Mouse (Mus musculus): ENCODE measurements around the gene Tbk1. TPM values are rescaled to one million over a fixed set of nuclear protein-coding genes. Genes with fewer than 3 reads are reported as not detected.

Tbk1 gene
- total and polyA plus RNA-seq, 3 experiments = 29.5 to 46.0 (median 44.0) TPM

DNA sequence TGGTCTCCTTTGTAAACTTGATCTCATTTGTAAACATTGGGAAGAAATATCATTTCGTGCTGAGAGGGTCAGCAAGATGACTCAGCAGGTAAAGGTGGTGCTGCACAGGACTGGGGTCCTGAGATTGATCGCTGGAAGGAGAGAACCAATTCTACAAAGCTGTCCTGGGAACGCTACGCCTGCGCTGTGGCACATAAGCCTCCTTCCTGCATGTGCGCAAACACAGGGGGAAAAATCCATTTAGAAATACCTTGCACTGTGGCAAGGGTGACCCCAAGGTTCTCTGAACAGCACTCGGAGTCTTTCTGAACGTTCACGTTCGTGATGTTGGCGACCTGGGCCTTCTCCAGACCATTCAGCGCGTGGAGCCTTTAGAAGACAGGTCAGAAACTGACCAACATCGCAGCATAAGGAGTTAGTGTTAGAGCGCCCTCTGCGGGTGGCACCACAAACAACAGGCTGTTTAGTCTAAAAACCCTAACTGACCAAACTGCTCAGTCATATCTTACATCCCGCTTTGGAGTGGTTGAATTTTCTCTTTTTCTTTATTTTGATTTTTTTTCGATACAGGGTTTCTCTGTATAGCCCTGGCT, 70.5 kb downstream of the Tbk1 start (continued):
- peak; percentile 35; the same call in 1 of the 2 replicates for TF ChIP-seq BHLHE40 (IDR thresholded peaks at IDR 0.05; ENCODE audit: low read depth, low read length)
- no peak; the same call in none of the 2 replicates for TF ChIP-seq RAD21 (IDR thresholded peaks at IDR 0.05; ENCODE audit: low read depth, low read length)
- TF ChIP-seq POLR2A (IDR thresholded peaks at IDR 0.05; ENCODE audit: low read depth, low read length) = no peak
- no peak for TF ChIP-seq TBP (conservative IDR thresholded peaks at IDR 0.05; ENCODE audit: low read depth, low read length)
- no peak for TF ChIP-seq MAX (IDR thresholded peaks at IDR 0.05; ENCODE audit: low read length)
- no peak for TF ChIP-seq JUN (IDR thresholded peaks at IDR 0.05; ENCODE audit: insufficient read depth, low read depth, low read length)

DNA sequence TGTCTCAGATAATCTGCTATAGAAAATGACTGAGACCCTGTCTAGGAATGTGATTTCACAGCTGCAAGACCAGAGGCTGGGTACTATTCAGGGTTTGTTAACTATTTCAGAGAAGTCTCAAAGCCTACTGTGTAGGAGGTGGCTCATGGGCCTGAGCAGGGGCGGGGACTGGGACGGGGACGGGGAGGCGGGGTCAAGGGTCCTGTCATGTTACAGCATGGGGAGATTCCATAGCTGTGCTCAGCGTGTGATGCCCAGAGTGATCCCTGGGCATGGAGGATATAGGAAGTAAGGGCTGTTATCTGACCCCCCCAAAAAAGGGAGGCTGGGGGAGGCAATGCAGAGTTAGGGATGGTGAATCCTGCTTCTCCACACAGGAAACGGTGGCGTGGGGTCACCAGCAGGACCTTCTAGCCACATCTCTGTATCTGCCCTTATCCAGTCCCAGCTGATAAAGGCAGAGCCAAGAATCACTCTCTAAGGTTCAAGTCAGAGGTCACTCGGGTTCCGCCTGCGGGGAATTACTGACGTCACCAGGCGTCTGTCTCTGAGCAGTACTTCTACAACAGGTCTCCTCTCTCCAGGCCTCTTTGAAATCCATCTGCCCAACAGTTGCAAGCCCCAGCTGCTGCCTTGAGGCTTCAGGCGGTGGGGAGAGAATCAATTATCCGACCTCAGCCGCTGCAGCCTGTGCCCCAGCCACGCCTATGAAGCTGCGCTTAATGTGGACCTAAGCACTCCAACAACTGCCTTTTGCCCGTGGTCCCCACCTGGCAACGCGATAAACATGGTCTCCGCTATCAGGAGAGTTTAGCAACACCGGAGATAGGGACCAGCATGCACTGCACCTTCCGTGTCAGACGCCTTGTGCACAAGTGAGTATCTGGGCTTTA, 76.6 kb downstream of the Tbk1 start:
- H3K9me3 ChIP-seq (replicated peaks; ENCODE audit: low read length) = no peaks in the 10 kb centered on the region
- no peaks in the 10 kb centered on the region for H3K79me2 ChIP-seq (replicated peaks; ENCODE audit: control insufficient read depth, extremely low read depth, insufficient read depth, poor library complexity, severe bottlenecking)
- TF ChIP-seq MYC (IDR thresholded peaks at IDR 0.05; ENCODE audit: low read depth, low read length) (no peak), MEF2A (IDR thresholded peaks at IDR 0.05; ENCODE audit: borderline replicate concordance, low read depth, low read length) (no peak), CTCF (conservative IDR thresholded peaks at IDR 0.05 in 1 of 2, IDR thresholded peaks at IDR 0.05 in 1 of 2; ENCODE audit: low read depth in 2 of 2, low read length in 2 of 2) (no peak), IRF4 (IDR thresholded peaks at IDR 0.05; ENCODE audit: low read depth, low read length) (no peak), MAFK (IDR thresholded peaks at IDR 0.05; ENCODE audit: insufficient replicate concordance, low read length) (no peak), TCF12 (IDR thresholded peaks at IDR 0.05; ENCODE audit: low read depth, low read length) (no peak), JUND (conservative IDR thresholded peaks at IDR 0.05; ENCODE audit: low read depth, low read length) (no peak), ETS1 (conservative IDR thresholded peaks at IDR 0.05; ENCODE audit: low read depth, low read length) (no peak), PAX5 (IDR thresholded peaks at IDR 0.05; ENCODE audit: low read length) (no peak), E2F4 (IDR thresholded peaks at IDR 0.05; ENCODE audit: insufficient replicate concordance, low read depth, low read length) (no peak), NELFE (IDR thresholded peaks at IDR 0.05; ENCODE audit: low read depth, low read length) (no peak), ELF1 (IDR thresholded peaks at IDR 0.05; ENCODE audit: low read depth, low read length) (no peak), ZKSCAN1 (IDR thresholded peaks at IDR 0.05; ENCODE audit: borderline replicate concordance, low read depth, low read length) (no peak), TBP (conservative IDR thresholded peaks at IDR 0.05; ENCODE audit: low read depth, low read length) (no peak), CHD1 (IDR thresholded peaks at IDR 0.05; ENCODE audit: low read depth, low read length) (no peak), POLR2AphosphoS2 (IDR thresholded peaks at IDR 0.05; ENCODE audit: low read depth, low read length) (no peak), USF1 (IDR thresholded peaks at IDR 0.05; ENCODE audit: low read depth, low read length) (no peak)
- H3K4me3 ChIP-seq (replicated peaks in 1 of 3; ENCODE audit: low read depth in 2 of 3, low read length in 2 of 3, poor library complexity in 1 of 3) = no peak overlapping the region
- in situ Hi-C loops (cut with MboI; ENCODE audit: low pct_ligation_motif_present, low pct_unique_long_range_greater_than_20kb, low sequenced_read_pairs) = loop anchor here (5.0 kb wide), 1 partner anchor 93 kb away; no protein-coding TSS in a partner anchor
- no peaks in the 10 kb centered on the region for H3K27me3 ChIP-seq (replicated peaks)
- H3K4me1 ChIP-seq (ENCODE audit: control insufficient read depth in 1 of 2, insufficient read depth in 2 of 2) = peaks cover 10 to 30% of the 10 kb centered on the region in 2 experiments
- H3K36me3 ChIP-seq (replicated peaks in 1 of 2; ENCODE audit: control insufficient read depth in 1 of 2, insufficient read depth in 1 of 2, low read length in 1 of 2) = no peaks in the 10 kb centered on the region
- no peak overlapping the region for H3K4me2 ChIP-seq (ENCODE audit: insufficient read depth, low read depth, poor library complexity, severe bottlenecking)
- DNase-seq (ENCODE audit: extremely low read depth) = no peak
- no peak overlapping the region for H3K9ac ChIP-seq (ENCODE audit: insufficient read depth, low read depth)
- dilution Hi-C loops (cut with MboI; ENCODE audit: extremely low pct_ligation_motif_present, extremely low pct_unique_long_range_greater_than_20kb, low sequenced_read_pairs) = no loop called here
- no peak overlapping the region for H3K27ac ChIP-seq (ENCODE audit: insufficient read depth, low read depth)

Data from CH12.LX (cell line).